Mouse (Mus musculus) midbrain, embryonic 12.5 days (tissue): ENCODE data around the gene Rcor2. TPM values are rescaled to one million over a fixed set of nuclear protein-coding genes. Genes with fewer than 3 reads are reported as not detected.
A peak's percentile ranks its signal among the peaks of the same experiment; 100 is the strongest.

Source experiments
- ATAC-seq: fragments of 200-750 bp; cut with Nextera tagmentation; 2 replicates; pipeline ENCODE4 v1.8.0; 2017; ENCODE audit warnings: low read depth, moderate TSS enrichment, moderate library complexity; ENCODE audit not compliant: low FRiP score
- H3K27ac ChIP-seq: fragments of 300-500 bp; sonication (generic); replicated peaks from 2 replicates; pipeline ENCODE4 v1.5.1; 2016; ENCODE audit warnings: mild to moderate bottlenecking
- H3K27me3 ChIP-seq: fragments of 300-500 bp; sonication (generic); 2 replicates; pipeline ENCODE4 v1.6.1; 2016; ENCODE audit warnings: mild to moderate bottlenecking
- H3K36me3 ChIP-seq: fragments of 300-500 bp; sonication (generic); 2 replicates; pipeline ENCODE4 v1.6.1; 2016
- H3K4me1 ChIP-seq: fragments of 300-500 bp; sonication (generic); 2 replicates; pipeline ENCODE4 v1.6.1; 2016
- H3K4me2 ChIP-seq: fragments of 300-500 bp; sonication (generic); replicated peaks from 2 replicates; pipeline ENCODE4 v1.6.1; 2016; ENCODE audit warnings: mild to moderate bottlenecking, moderate library complexity
- H3K4me3 ChIP-seq: fragments of 300-500 bp; sonication (generic); 2 replicates; pipeline ENCODE4 v1.5.1; 2016; ENCODE audit warnings: mild to moderate bottlenecking
- H3K9ac ChIP-seq: fragments of 300-500 bp; sonication (generic); replicated peaks from 2 replicates; pipeline ENCODE4 v1.6.1; 2016; ENCODE audit warnings: mild to moderate bottlenecking, moderate library complexity
- H3K9me3 ChIP-seq: fragments of 300-500 bp; sonication (generic); 2 replicates; pipeline ENCODE4 v1.6.1; 2016; ENCODE audit warnings: mild to moderate bottlenecking
- WGBS: fragments of 180-500 bp; shearing (Covaris S2); methylation state at CpG from one replicate; pipeline ENCODE4 v1.1.7; 2016; 5-methylcytosine and 5-hydroxymethylcytosine counted together
- polyA plus RNA-seq: library from polyadenylated mRNA; unstranded; fragments of >200 nt; fragmentation: Nextera tagmentation; extraction: Ambion mirVana; gene quantifications from 2 replicates; pipeline ENCODE4 v1.2.1, GENCODE M21; 2016

Gene Rcor2
- polyA plus RNA-seq, 1 experiment from 2014 or later = 93.7 TPM

DNA sequence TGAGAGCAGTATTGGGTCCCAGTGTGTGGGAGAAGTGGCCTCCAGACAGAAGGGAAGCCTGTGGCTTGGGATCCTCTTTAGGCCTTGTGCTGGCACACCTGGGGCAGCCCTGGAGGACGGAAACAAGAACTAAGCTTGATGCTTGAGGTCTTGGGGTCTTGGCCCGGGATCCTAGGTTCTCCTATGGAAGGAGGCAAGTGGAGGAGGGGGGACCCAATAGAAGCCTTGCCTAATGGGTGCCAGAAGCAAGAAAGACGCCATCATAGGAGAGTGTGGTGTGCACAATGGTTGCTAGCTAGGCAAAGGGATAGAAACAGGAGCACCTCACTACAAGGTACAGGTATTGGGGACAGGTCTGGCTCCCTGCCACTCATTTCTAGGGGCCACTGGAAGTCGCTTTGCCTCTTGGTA is 699 bp upstream of the Rcor2 start:
- Histone ChIP-seq H3K27me3 (no peaks in the 10 kb centered on the region), H3K27ac (peak overlapping the region; percentile 100), H3K4me1 (peaks cover 64% of the 10 kb centered on the region), H3K36me3 (peaks cover 12% of the 10 kb centered on the region), H3K4me2 (peak overlapping the region; percentile 93), H3K4me3 (peak overlapping the region; percentile 97; the same call in 1 of the 2 replicates), H3K9ac (peak overlapping the region; percentile 99), H3K9me3 (no peaks in the 10 kb centered on the region)
- 0 out of 2 replicates have a peak, but pooled peaks have one; percentile 2 for ATAC-seq
- 15% methylated on average over 4 of the region's 4 CpGs for WGBS

DNA sequence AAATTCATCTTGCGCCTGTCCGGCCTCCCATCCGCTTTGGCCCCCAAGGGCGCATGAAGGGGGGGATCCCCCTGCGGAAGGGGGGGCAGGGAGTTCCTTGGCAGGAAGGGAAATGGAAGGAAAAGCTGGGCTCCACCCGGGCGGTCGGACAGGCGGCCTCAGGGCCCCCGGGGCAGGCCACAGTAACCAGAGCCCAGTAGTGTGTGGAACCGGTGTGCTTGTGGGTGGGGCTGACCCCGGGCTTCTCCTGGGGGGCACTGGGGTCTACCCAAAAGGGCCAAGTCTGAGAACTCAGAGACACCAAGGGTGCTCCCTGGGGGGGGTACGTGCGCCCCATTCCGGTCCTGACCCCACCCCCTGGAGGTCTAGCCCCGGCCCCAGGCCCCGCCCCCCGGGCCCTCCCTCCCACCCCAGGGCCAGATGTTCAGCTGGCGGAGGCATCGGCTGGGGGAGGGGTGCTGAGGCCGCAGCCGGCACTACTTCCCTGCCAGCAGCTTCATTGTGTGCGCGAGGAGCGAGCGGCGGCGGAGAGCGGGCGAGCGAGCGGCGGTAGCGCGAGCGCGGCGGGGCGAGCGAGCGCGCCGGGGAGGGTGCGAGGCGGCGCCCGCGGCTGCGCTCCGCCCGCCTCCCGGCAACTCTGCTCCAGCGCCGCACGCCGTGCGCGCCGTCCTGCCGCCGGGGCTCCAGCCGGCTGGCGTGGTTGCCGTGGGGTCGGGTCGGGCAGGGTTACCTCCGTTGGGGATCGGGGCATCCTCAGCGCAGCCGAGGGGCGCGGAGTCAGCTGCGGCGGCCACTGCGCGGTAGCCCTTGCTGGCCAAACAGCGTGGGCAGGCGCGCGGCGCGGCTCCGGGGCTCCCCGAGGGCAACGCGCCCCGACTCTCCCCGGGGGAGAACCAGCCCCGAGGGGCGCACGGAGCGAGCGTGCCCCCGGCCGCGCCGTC is 926 bp downstream of the Rcor2 start:
- H3K27ac ChIP-seq = peak overlapping the region; percentile 100
- peaks cover 74% of the 10 kb centered on the region for H3K4me1 ChIP-seq
- H3K27me3 ChIP-seq = no peaks in the 10 kb centered on the region
- H3K9me3 ChIP-seq = no peaks in the 10 kb centered on the region
- ATAC-seq = peak; percentile 39
- peak overlapping the region; percentile 97 for H3K4me3 ChIP-seq
- peak overlapping the region; percentile 99 for H3K9ac ChIP-seq
- 1% methylated on average over 55 of the region's 97 CpGs for WGBS
- H3K4me2 ChIP-seq = peak overlapping the region; percentile 93
- peaks cover 28% of the 10 kb centered on the region for H3K36me3 ChIP-seq

DNA sequence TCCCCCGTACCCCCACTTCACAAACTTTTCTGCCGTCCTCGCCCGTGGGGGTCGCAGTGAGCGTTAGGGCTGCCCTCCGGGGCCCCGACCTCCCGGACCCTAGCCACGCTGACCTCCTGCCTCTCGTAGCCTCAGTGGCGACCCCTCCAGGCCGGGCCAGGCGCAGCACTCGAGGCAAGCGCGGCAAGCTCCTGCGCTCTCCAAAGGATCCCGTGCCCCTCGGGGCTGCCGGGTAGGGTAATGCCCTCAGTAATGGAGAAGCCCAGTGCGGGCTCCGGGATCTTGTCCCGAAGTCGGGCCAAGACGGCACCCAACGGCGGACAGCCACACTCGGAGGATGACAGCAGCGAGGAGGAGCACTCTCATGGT is 1.6 kb downstream of the Rcor2 start:
- H3K9ac ChIP-seq = peak overlapping the region; percentile 99
- peak overlapping the region; percentile 93 for H3K4me2 ChIP-seq
- H3K9me3 ChIP-seq = no peaks in the 10 kb centered on the region
- peaks cover 74% of the 10 kb centered on the region for H3K4me1 ChIP-seq
- under 1% methylated on average over 24 of the region's 30 CpGs for WGBS
- no peaks in the 10 kb centered on the region for H3K27me3 ChIP-seq
- no peak for ATAC-seq
- H3K36me3 ChIP-seq = peaks cover 35% of the 10 kb centered on the region
- peak overlapping the region; percentile 97 for H3K4me3 ChIP-seq
- peak overlapping the region; percentile 100 for H3K27ac ChIP-seq

DNA sequence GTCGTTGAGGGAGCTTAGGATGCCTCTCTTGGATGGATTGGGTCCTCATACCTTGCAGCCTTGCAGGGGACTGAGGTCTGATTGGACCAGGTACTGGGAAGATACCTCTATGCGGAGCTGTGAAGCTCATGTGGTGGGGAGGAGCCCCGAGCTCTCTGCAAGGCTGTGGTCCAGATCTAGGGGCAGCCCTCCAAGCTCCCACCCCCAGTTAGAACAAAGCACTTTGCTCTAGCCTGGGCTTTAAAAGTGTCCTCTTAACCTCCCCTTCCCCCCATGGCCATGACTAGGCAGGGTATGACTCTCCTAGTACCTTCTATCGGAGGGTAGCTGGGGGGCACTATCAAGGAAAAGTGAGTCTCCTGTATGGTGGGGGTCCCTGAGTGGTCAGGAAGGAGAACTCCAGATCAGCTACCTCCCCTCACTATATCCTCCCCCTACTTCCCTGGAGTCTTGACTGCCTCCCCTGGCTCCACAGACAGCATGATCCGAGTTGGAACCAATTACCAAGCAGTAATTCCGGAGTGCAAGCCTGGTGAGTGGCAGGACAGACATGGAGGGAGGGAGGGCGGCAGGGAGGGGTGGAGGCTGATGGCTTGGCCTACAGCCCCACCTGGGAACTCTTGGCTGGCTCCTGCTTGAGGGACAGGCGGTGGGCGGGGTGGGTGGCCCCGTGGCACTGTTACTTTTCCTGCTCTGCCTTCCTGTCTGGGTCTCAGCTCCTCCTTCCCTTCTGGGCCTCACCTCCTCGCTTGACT is 2.3 kb downstream of the Rcor2 start:
- peak overlapping the region; percentile 93 for H3K4me2 ChIP-seq
- H3K9ac ChIP-seq = peak overlapping the region; percentile 99
- peak overlapping the region; percentile 100 for H3K27ac ChIP-seq
- H3K4me3 ChIP-seq = peak overlapping the region; percentile 97
- peaks cover 42% of the 10 kb centered on the region for H3K36me3 ChIP-seq
- peaks cover 74% of the 10 kb centered on the region for H3K4me1 ChIP-seq
- no peaks in the 10 kb centered on the region for H3K27me3 ChIP-seq
- 10% methylated on average over 11 of the region's 11 CpGs for WGBS
- no peak for ATAC-seq
- H3K9me3 ChIP-seq = no peaks in the 10 kb centered on the region

DNA sequence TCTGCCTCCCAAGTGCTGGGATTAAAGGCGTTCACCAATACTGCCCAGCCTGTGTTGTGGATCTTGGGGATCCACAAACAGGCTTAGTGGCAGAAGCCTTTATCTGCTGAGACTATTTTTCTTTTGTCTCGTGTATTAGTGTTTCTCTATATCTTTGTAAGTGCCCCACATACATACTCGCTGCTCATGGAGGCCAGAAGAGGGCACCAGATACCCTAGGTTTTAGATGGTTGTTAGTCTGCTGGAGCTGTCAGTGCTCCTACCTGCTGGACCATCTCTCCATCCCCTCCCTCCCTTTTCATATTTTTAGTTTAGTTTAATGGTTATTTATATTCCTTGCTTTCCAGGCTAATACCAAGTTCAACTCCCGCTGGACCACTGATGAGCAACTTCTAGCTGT is 6.4 kb downstream of the Rcor2 start:
- no peak overlapping the region for H3K9ac ChIP-seq
- no peaks in the 10 kb centered on the region for H3K27me3 ChIP-seq
- H3K4me2 ChIP-seq = no peak overlapping the region
- H3K4me3 ChIP-seq = no peak overlapping the region
- peaks cover 63% of the 10 kb centered on the region for H3K4me1 ChIP-seq
- no peaks in the 10 kb centered on the region for H3K9me3 ChIP-seq
- ATAC-seq = no peak
- 0 out of 2 replicates have a peak overlapping the region, but pooled peaks have one; percentile 83 for H3K27ac ChIP-seq
- peaks cover 80% of the 10 kb centered on the region for H3K36me3 ChIP-seq
- 88% methylated on average over 4 of the region's 4 CpGs for WGBS

DNA sequence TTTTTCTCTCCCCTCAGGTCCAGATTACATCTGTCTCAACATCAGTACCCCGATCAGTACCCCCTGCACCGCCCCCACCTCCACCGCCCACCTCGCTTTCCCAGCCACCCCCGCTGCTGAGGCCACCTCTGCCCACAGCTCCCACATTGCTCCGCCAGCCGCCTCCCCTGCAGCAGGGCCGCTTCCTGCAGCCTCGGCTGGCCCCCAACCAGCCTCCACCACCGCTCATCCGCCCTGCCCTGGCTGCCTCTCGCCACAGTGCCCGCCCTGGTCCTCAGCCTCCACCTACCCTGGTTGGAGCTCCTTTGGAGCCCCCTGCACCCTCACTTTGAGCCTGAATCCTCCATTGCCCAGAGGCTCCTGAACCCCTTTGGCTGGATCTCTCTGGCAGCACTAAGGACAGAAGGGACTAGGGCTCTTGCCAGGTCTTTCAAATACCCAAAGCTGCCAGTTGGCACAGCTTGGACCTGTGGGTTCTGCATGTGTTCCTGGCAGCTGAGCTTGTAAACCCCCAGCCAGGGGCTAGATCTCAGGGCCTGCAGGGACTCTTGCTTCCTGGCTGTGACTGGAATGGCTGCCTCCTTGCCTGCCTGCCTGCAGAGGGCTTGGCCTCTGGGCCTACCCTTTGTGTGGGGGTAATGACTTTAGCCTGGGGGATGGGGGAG is 7.3 kb downstream of the Rcor2 start:
- WGBS = 81% methylated on average over 13 of the region's 13 CpGs
- Histone ChIP-seq H3K27ac (peak overlapping the region; percentile 83), H3K27me3 (no peaks in the 10 kb centered on the region), H3K4me3 (peak overlapping the region; percentile 13; the same call in 1 of the 2 replicates), H3K9ac (peak overlapping the region; percentile 29; the same call in 1 of the 2 replicates), H3K4me1 (peaks cover 61% of the 10 kb centered on the region), H3K36me3 (peaks cover 84% of the 10 kb centered on the region), H3K9me3 (no peaks in the 10 kb centered on the region), H3K4me2 (peak overlapping the region; percentile 14; the same call in 1 of the 2 replicates)
- ATAC-seq = no peak

DNA sequence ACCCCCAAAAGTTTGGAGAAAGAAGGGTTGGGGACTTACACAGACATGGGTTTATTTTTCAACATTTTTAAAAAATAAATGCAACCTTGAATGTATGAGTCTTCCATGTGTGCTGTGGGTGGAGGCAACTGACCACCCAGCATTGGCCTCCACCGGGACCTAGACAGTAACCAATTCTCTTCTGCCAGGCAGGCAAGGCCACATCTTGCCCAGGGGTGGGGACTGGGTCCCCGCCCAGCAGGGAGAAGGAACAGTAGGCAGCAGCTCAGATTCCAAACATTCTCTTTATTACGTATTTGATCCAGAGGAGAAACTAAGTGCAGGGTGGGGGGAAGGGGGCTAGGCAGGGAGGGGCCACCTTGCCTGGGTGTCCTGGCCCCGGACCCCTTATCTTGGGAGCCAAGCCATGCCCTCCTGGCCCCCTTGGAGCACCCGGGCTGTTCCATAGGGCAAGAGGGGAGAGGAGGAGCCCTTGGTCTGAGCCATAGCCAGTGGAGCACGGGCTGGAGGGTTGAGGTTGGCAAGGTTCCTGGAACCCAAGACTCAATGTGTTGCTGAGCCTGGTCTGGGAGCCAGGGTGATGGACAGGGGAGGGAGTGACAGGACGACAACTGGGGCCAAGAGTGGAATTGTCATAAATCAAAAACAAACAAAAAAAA is 8.1 kb downstream of the Rcor2 start:
- H3K9me3 ChIP-seq = no peaks in the 10 kb centered on the region
- ATAC-seq = peak; percentile 21; the same call in 1 of the 2 replicates
- WGBS = 60% methylated on average over 7 of the region's 7 CpGs
- H3K4me1 ChIP-seq = peaks cover 53% of the 10 kb centered on the region
- no peak overlapping the region for H3K4me2 ChIP-seq
- H3K27ac ChIP-seq = peak overlapping the region; percentile 83
- no peak overlapping the region for H3K4me3 ChIP-seq
- H3K27me3 ChIP-seq = no peaks in the 10 kb centered on the region
- peaks cover 84% of the 10 kb centered on the region for H3K36me3 ChIP-seq
- peak overlapping the region; percentile 29 for H3K9ac ChIP-seq

DNA sequence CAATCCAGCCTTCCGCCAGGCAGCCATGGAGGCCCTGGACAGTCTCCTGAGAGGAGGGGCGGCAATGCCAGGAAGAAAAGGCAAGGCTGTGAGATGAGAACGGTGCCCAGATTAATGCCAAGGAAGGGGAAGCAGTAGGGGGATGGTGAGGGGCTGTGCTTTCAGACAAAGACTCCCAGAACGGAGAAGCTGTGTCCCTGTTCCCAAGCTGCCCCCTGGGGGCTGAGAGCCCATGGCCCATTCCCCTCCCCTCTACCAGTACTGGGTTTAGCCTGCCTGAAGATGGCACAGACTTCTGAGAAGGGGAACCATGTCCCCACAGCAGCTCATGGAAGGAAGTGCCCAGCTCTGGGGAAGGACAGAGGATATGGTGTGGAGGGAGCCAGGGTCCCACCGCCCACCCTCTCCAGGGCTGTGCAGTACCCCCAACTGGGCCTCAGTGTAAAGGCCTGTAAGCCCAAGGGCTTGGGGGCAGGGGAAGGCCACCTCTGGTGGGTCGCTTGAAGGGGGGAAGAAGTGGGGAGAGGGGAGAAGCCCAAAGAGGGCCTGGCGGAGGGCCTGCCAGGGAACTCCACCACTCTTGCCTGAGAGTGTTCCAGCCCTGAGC is 9.0 kb downstream of the Rcor2 start:
- Histone ChIP-seq H3K36me3 (peaks cover 81% of the 10 kb centered on the region), H3K27me3 (no peaks in the 10 kb centered on the region), H3K9me3 (no peaks in the 10 kb centered on the region), H3K4me2 (peak overlapping the region; percentile 16), H3K4me1 (peaks cover 44% of the 10 kb centered on the region), H3K9ac (peak overlapping the region; percentile 45; the same call in 1 of the 2 replicates), H3K4me3 (no peak overlapping the region), H3K27ac (peak overlapping the region; percentile 83)
- peak; percentile 63 for ATAC-seq
- WGBS = 26% methylated on average over 7 of the region's 7 CpGs

DNA sequence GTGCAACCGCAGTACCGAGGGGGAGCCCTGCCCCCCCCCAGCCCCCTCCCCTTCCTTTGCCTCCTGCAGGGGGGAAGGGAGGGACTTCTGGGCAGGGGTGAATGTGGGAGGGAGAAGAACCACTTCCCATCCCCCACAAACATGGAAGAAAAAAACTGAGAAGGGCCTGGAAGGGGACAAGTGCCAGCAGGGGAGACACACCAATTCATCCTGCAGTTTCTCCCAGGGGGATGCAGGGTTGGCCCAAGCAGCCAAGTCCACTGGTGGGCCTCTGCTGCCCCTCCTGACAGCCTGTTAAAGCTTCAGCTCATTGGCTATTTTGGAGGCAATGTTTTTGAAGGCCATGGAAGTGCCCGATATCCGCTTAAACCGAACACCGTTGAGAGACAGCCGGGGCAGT is 9.7 kb downstream of the Rcor2 start:
- Histone ChIP-seq H3K27ac (peak overlapping the region; percentile 83), H3K9me3 (no peaks in the 10 kb centered on the region), H3K4me3 (no peak overlapping the region), H3K4me1 (peaks cover 38% of the 10 kb centered on the region), H3K36me3 (peaks cover 81% of the 10 kb centered on the region), H3K9ac (no peak overlapping the region; the same call in 1 of the 2 replicates), H3K27me3 (no peaks in the 10 kb centered on the region), H3K4me2 (no peak overlapping the region)
- 68% methylated on average over 7 of the region's 7 CpGs for WGBS
- ATAC-seq = no peak

DNA sequence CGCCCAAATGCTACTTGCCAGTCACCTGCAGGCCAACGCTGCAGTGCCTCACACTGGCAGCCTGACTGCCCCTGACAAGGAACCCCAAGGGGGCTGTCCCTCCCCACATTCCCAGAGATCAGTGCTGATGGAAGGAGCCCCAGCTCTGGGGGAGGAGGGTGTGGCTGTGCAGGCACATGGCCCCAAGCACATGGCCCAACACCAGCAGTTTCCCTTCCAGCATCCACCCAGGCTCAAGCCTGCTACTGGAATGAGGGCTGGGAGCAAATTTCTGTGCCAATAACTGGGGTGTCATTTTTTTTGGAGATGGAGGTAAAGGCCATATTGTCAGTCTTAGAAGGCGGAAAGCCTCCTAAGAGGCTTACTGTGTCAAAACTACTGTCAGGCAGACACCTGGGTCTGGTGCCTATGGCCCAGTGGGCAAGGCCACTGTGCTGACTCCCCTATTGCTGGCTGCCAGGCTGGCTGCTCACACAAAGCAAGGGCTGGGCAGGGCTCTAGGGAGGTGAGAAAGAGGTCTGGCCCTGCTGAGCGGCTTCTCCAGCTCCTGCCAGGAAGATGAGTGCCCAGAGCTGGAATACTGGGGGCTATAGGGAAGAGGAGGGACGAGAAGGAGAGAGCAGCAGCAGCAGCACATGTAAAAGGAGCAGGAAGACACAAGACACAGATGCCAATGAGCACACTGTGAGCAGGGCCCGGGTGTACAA is 11.2 kb downstream of the Rcor2 start:
- H3K4me2 ChIP-seq = no peak overlapping the region
- WGBS = 85% methylated on average over 6 of the region's 6 CpGs
- no peaks in the 10 kb centered on the region for H3K27me3 ChIP-seq
- 0 out of 2 replicates have a peak overlapping the region, but pooled peaks have one; percentile 12 for H3K9ac ChIP-seq
- H3K36me3 ChIP-seq = peaks cover 81% of the 10 kb centered on the region
- no peak overlapping the region for H3K4me3 ChIP-seq
- ATAC-seq = no peak
- H3K9me3 ChIP-seq = no peaks in the 10 kb centered on the region
- peak overlapping the region; percentile 83 for H3K27ac ChIP-seq
- H3K4me1 ChIP-seq = peaks cover 32% of the 10 kb centered on the region
